Mouse (Mus musculus) left cerebral cortex, postnatal 4 days (tissue): ENCODE data around the gene Wdr27. TPM values are rescaled to one million over a fixed set of nuclear protein-coding genes. Genes with fewer than 3 reads are reported as not detected.

Experiments
- DNase-seq: peaks from one replicate; pipeline ENCODE4 v3.0.0-alpha.2; 2022
- intact Hi-C: fragments of 180-260 bp; cut with DNase I; formaldehyde crosslinking; loops from one replicate; pipeline ENCODE4 v1.15.1; 2025
- total RNA-seq, 2 experiments: library from RNA; stranded (reverse); gene quantifications; 2 replicates each; pipeline ENCODE4 v1.2.3; 2021

Gene Wdr27
- total RNA-seq, 2 experiments from 2014 or later, result 2.9 to 5.5 TPM

DNA sequence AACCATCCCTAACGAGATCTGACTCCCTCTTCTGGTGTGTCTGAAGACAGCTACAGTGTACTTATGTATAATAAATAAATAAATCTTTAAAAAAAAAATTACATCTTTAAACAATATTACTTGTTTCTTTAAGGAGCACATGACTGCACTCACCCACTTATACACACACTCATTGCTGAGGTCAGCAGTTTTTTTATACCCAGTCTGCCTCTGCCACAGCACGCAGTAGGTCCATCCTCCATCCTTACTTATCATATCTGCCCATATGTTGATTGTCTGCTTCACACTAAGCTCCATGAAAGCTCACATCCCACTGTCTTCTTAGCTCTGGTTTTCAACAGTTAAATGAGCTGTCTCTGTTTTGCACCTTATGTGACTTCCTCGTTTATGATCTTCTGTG is 95.2 kb downstream of the Wdr27 start:
- intact Hi-C loops, result no loop called here
- no peak for DNase-seq

- no peak for DNase-seq
- intact Hi-C loops, result no loop called here
Measured at GRCm38 (mm10) chr17:14846880-14847279, 96.1 kb downstream of the Wdr27 start.

DNA sequence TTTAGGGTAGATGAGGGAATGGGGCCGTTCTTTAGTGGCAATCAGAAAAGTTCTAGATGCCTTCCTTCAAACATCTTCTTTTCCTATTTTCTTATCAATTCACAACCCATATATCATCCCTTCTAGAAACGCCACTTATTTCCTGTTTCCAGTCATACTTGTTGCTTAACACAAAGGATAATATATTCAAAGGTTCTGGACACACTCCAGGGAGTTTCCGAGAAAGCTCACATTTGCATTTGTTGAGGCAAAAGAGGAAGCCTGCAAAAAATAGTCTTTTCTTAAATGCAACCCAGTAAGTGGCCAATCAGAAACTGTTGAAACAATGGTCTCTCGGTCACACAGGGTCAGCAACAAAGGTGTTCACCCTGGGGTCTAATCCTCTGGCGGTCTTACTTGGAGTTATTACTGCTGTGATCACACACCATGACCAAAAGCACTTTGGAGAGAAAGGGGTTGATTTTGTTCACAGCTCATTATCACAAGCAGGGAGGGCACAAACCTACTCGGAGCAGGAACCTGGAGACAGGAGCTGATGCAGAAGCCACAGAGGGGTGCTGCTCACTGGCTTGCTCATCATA is 116.2 kb downstream of the Wdr27 start:
- no peak for DNase-seq
- intact Hi-C loops, result no loop called here

- DNase-seq, result peak; percentile 44
- intact Hi-C loops, result no loop called here
Measured at GRCm38 (mm10) chr17:14824938-14825337, 118.0 kb downstream of the Wdr27 start.

DNA sequence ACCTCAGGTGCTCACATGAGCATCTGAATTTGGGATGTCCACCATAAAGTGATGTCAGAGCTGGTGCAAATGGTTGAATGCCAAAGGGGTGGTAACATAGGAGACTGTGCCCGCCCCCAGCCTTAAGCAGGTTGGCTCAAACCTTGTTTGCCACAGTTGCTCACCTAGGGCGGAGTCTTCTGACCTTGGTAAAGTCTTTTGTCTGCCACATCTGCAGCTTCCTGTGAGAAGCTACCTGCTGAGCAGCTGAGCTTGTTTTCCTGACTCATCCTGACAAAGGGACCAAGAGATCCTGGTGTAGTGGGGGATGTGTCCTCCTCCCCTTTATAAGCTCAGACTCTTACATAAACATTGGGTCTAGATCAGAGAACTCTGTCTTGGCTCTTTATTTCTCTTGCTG is 125.0 kb downstream of the Wdr27 start:
- intact Hi-C loops, result no loop called here
- DNase-seq, result no peak

DNA sequence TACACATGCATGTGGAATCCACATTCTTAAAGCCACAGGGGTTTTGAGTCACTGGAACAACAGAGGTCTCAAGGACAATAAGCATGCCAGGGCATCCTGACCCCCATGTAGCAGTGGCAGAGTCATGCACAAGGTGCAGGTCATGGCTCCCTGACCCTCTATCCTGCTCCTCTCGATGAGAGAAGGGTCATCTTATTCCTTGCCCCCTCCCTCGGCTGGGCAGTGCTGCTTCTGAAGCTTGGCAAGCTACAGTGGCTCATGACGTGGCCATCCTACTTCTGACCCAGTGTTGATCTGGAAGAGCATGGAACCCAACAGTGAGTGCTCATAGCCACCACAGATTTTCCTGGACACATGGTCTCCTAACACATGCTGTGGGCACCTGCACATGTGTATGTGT is 126.9 kb downstream of the Wdr27 start:
- intact Hi-C loops, result no loop called here
- no peak for DNase-seq

DNA sequence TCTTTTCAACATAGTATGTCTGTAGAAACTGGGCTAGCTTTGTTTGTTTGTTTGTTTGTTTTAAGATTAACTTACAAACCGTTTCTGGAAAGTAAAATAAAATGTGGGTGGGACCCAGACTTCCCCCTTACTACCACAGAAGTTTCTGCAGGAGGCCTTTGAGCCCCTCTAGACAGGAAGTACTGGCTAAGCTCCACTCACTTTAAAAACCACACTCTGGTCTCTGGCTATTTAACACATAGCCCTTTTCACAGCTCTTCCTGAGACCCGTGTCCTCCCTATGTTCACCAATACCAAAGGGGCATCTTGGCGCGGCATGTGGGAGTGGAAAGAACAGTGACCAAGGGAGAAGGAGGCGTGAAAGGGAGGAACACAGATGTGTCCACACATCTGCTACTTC is 127.7 kb downstream of the Wdr27 start:
- intact Hi-C loops, result no loop called here
- no peak for DNase-seq

DNA sequence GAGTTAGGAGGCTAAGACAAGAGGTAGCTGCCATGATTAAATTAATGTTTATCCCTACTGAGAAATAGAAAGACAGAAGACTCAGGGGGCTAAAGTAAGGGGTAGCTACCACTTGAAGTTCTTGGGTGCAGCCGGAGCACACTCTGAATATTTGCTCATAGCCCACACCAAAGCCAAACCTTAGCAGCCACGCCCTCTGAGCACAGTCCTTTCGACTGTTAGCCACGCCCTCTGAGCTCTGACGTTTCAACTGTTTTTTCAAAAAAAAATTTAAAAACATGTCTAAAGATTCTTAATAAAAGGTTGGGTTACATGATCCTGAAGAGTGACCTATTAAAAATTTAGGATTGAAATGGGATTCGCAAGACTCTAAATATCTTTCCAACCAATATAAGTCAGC is 130.3 kb downstream of the Wdr27 start:
- intact Hi-C loops, result no loop called here
- DNase-seq, result no peak

DNA sequence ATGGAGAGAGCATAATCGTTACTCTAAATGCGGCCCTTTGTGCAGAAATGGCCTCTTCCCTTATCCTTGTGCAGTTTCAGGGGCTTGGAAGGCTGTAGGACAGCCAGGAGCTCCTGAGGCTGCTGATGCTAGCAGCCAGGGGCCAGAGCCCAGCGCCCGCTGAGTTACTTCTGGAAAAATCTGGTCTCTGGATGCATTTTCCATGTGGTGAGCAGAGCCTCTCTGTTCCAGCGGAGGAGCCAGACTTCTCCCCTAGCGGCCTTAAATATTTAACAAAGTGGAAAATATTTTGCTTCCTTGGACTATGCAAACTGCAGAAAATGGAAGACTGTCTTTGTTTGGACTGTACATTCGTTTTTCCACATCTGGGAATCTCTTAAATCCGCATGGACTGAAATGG is 130.9 kb downstream of the Wdr27 start:
- DNase-seq, result no peak
- intact Hi-C loops, result no loop called here

- intact Hi-C loops, result no loop called here
- DNase-seq, result no peak
Measured at GRCm38 (mm10) chr17:14806808-14807207, 136.2 kb downstream of the Wdr27 start.

GRCm38 (mm10) chr17:14799243-14799642 is 143.7 kb downstream of the Wdr27 start:
- DNase-seq, result no peak
- intact Hi-C loops, result no loop called here

GRCm38 (mm10) chr17:14795074-14795473 is 147.9 kb downstream of the Wdr27 start:
- intact Hi-C loops, result no loop called here
- no peak for DNase-seq

DNA sequence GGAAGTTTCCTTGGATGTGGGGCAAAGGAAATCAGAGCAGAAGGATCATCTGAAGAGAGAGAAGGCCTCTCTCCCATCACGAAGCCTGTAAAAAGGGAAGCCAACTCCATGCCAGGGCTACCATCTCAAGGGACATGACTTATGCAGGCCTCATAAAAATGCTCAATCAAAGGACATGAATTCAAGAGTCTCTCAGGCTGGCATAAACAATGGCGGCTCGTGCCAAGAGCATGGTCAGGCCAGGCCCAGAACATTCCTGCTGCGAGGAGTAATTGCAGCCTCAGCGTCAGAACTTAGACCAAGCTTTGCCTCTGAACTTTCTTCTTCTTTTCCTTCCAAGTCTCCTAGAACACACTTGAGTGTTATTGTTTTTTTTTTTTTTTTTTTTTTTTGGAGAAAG is 163.6 kb downstream of the Wdr27 start:
- intact Hi-C loops, result no loop called here
- no peak for DNase-seq

DNA sequence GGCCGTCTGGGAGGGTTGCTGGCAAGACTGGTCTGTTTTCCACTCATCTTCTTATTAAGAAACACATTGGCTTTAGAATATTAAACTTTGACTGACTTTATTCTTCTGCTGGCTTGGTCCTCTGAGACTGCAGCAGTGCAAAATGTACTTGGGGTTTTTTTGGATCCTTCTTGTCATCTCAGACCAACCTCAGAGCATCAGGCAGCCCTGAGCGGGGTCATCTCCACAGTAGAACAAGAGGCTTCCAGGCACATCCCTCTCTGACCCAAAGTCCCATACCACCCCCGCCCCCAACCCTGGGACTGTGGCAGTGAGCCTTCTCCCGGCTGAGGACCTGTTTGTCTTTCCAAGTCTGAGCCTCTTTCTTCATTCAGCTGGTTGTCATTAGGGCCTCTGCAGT is 171.6 kb downstream of the Wdr27 start:
- intact Hi-C loops, result no loop called here
- no peak for DNase-seq

DNA sequence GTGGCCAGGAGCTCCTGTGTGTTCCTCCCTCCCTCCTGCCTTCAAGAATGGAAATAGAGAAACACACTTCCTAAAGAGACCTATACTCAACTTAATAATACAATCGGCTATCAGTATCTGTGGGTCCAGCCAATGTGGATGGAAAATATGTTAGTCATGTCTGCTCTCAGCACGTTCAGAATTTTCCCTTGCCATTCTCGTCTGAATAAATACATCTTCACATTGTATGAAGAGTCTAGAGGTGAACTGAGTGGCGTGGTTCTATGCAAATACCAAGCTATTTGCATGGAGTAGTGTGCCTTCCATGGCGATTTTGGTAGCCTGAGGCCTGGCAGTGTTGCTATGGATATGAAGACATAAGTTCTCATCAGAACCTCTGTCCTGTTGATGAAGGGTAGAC is 172.6 kb downstream of the Wdr27 start:
- intact Hi-C loops, result no loop called here
- no peak for DNase-seq

Other genes with a start within 250 kb of the Wdr27 start
- gene Thbs2, start 248.9 kb downstream of the Wdr27 start, total RNA-seq, result 1 to 10 TPM; 5.5 to 5.6 TPM
- gene 1600012H06Rik, start within 50 bp of the Wdr27 start, total RNA-seq, result 10 to 100 TPM; 21.7 to 22.0 TPM
- gene Phf10, start 18.1 kb upstream of the Wdr27 start, total RNA-seq, result 10 to 100 TPM; 80.8 to 85.9 TPM
- gene 9030025P20Rik, start 35.3 kb upstream of the Wdr27 start, total RNA-seq, result 1 to 10 TPM; 5.6 to 9.2 TPM
- not detected for gene Gm3417, start 35.6 kb upstream of the Wdr27 start, total RNA-seq
- gene Gm3435, start 67.0 kb upstream of the Wdr27 start, total RNA-seq, result 1 to 10 TPM; 3.1 to 3.7 TPM
- 10 to 100 TPM; 56.5 to 58.0 TPM for gene Ermard, start 98.0 kb upstream of the Wdr27 start, total RNA-seq
- 1 to 10 TPM in 1 of 2 experiments, under 1 TPM in 1; 0.79 to 3.2 TPM for gene Tcte3, start 98.3 kb upstream of the Wdr27 start, total RNA-seq
- gene Gm3448, start 98.4 kb upstream of the Wdr27 start, total RNA-seq, result 1 to 10 TPM; 6.6 to 7.7 TPM